Mouse (Mus musculus) G1E (cell line): Measurements from ENCODE around the gene Onecut3. TPM values are rescaled to one million over a fixed set of nuclear protein-coding genes. Genes with fewer than 3 reads are reported as not detected.

Source experiments
- ATAC-seq: 2 replicates; pipeline ENCODE4 v1.8.0; 2016; ENCODE audit warnings: mild to moderate bottlenecking; ENCODE audit not compliant: insufficient number of reproducible peaks, poor library complexity, low FRiP score, severe bottlenecking; ENCODE audit errors: extremely low read depth
- DNase-seq: peaks from one replicate; pipeline ENCODE4 v3.0.0; 2012; ENCODE audit warnings: low spot score
- H3K27me3 ChIP-seq: 2 replicates; pipeline ENCODE4 v1.6.1; 2012; ENCODE audit warnings: mild to moderate bottlenecking, low read length, inconsistent platforms; ENCODE audit not compliant: insufficient read depth
- H3K36me3 ChIP-seq: replicated peaks from 2 replicates; pipeline ENCODE3; 2012; ENCODE audit warnings: mild to moderate bottlenecking, inconsistent platforms
- H3K4me1 ChIP-seq: 2 replicates; pipeline ENCODE4 v1.6.1; 2012; ENCODE audit warnings: low read depth, low read length, inconsistent platforms, mixed read lengths; ENCODE audit not compliant: insufficient read depth
- H3K4me3 ChIP-seq: 2 replicates; pipeline ENCODE4 v1.5.1; 2012; ENCODE audit warnings: low read depth, mild to moderate bottlenecking, inconsistent platforms, low read length, moderate library complexity, mixed read lengths
- H3K9me3 ChIP-seq: replicated peaks from 2 replicates; pipeline ENCODE4 v1.6.1; 2012; ENCODE audit warnings: inconsistent platforms
- CTCF ChIP-seq: IDR thresholded peaks from 2 replicates; pipeline ENCODE4 v1.5.1; 2012; ENCODE audit warnings: low read depth, low read length, inconsistent platforms, mixed read lengths
- GATA1 ChIP-seq: IDR thresholded peaks from 2 replicates; pipeline ENCODE4 v1.6.1; 2012; ENCODE audit warnings: borderline replicate concordance, low read length, inconsistent platforms, mixed read lengths
- GATA2 ChIP-seq: IDR thresholded peaks from 2 replicates; pipeline ENCODE4 v1.6.1; 2012; ENCODE audit warnings: low read depth, low read length, inconsistent platforms, borderline replicate concordance
- POLR2AphosphoS5 ChIP-seq: IDR thresholded peaks from 2 replicates; pipeline ENCODE4 v1.6.1; 2012; ENCODE audit warnings: low read depth, low read length, inconsistent platforms; ENCODE audit not compliant: insufficient replicate concordance
- TAL1 ChIP-seq: conservative IDR thresholded peaks from 2 replicates; pipeline ENCODE4 v1.6.1; 2012; ENCODE audit warnings: low read depth, low read length, inconsistent platforms, mixed read lengths
- polyA plus RNA-seq: library from polyadenylated mRNA; stranded (reverse); fragments of >175 nt; gene quantifications from 2 replicates; pipeline ENCODE4 v1.2.3, GENCODE M21; 2012
- total RNA-seq, 2 experiments: library from RNA; stranded (forward) in 1 of 2; stranded (reverse) in 1 of 2; fragments of 200-1000 nt in 1 of 2; fragments of >200 nt in 1 of 2; fragmentation: Nextera tagmentation in 1 of 2; gene quantifications; 2 replicates each; pipeline ENCODE4 v1.2.3; 2014 to 2017

The Onecut3 gene
- total and polyA plus RNA-seq, 3 experiments: 0.11 TPM; not detected in 2

DNA sequence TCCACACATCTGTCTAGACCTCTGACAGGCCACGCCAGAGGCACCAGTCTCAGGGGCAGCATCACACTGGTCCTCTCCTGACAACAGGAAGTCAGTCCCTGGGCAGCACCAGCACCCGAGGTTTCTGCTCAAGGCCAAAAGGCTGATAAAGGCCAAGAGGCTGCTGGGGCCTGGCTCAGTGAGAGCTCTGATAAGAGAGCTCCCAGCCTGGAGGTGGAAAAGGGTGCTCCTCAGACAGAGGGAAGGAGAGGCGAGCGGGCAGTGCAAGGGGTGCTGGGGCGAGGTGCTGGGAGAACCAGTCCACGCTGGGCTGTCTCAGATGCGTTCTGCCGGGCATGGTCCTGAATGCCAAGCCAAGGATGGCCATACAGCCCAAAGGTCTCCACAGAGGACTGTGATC, 58.9 kb downstream of the Onecut3 start:
- H3K4me1 ChIP-seq: peaks cover 62% of the 10 kb centered on the region
- no peaks in the 10 kb centered on the region for H3K27me3 ChIP-seq
- TF ChIP-seq TAL1: no peak
- TF ChIP-seq POLR2AphosphoS5: no peak
- TF ChIP-seq CTCF: no peak
- TF ChIP-seq GATA2: no peak
- TF ChIP-seq GATA1: no peak
- peaks cover 88% of the 10 kb centered on the region for H3K36me3 ChIP-seq
- no peak for DNase-seq
- ATAC-seq: peak; percentile 76
- H3K4me3 ChIP-seq: peak overlapping the region; percentile 36; the same call in 1 of the 2 replicates
- no peaks in the 10 kb centered on the region for H3K9me3 ChIP-seq

GRCm38 (mm10) chr10:80553997-80554396, 59.4 kb downstream of the Onecut3 start:
- ATAC-seq: no peak
- no peaks in the 10 kb centered on the region for H3K27me3 ChIP-seq
- peaks cover 88% of the 10 kb centered on the region for H3K36me3 ChIP-seq
- DNase-seq: no peak
- peak overlapping the region; percentile 36; the same call in 1 of the 2 replicates for H3K4me3 ChIP-seq
- H3K4me1 ChIP-seq: peaks cover 65% of the 10 kb centered on the region
- H3K9me3 ChIP-seq: no peaks in the 10 kb centered on the region
- TF ChIP-seq POLR2AphosphoS5: no peak

DNA sequence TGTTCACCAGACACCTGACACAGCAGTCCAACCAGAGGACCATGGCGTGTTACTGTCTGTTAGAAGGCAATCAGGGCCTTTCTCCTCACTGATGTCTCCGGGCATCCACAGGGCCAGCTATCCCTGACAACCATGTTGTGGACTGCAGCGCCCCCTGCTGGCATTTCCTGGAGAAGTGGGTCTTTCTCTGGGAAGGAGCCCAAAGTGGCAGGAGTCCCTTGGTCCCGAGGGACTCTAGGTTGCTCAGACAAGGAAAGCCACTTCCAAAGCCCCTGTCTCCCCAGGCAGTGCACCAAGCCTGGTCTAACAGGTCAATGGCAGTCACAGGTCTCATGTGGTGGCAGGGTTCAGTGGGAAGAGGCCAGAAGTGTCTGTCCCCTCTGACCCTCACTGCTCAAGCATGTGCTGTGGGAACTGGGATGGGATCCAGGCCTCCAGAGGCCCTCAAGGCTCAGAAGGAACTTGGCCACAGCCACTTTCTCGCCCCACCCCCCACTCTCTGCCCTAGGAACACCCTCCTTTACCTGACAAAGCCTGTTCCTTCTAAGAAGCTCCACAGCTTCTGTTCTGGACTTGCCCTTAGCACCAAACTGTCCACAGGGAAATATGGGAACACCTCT, 62.8 kb downstream of the Onecut3 start:
- no peaks in the 10 kb centered on the region for H3K27me3 ChIP-seq
- no peak overlapping the region; the same call in 1 of the 2 replicates for H3K4me3 ChIP-seq
- peaks cover 74% of the 10 kb centered on the region for H3K4me1 ChIP-seq
- ATAC-seq (no peak), DNase-seq (no peak)
- peaks cover 66% of the 10 kb centered on the region for H3K36me3 ChIP-seq
- TF ChIP-seq GATA2 (no peak), CTCF (peak; percentile 60; the same call in 1 of the 2 replicates)
- H3K9me3 ChIP-seq: no peaks in the 10 kb centered on the region

- Histone ChIP-seq H3K9me3 (no peaks in the 10 kb centered on the region), H3K4me3 (peak overlapping the region; percentile 66; the same call in 1 of the 2 replicates), H3K4me1 (peaks cover 59% of the 10 kb centered on the region), H3K27me3 (no peaks in the 10 kb centered on the region), H3K36me3 (peaks cover 59% of the 10 kb centered on the region)
- DNase-seq (no peak), ATAC-seq (no peak)
- TF ChIP-seq CTCF (no peak), POLR2AphosphoS5 (no peak), TAL1 (no peak), GATA2 (no peak), GATA1 (no peak)
Observed at GRCm38 (mm10) chr10:80559431-80559830, 64.8 kb downstream of the Onecut3 start.

GRCm38 (mm10) chr10:80560621-80561020, 66.0 kb downstream of the Onecut3 start:
- no peaks in the 10 kb centered on the region for H3K27me3 ChIP-seq

DNA sequence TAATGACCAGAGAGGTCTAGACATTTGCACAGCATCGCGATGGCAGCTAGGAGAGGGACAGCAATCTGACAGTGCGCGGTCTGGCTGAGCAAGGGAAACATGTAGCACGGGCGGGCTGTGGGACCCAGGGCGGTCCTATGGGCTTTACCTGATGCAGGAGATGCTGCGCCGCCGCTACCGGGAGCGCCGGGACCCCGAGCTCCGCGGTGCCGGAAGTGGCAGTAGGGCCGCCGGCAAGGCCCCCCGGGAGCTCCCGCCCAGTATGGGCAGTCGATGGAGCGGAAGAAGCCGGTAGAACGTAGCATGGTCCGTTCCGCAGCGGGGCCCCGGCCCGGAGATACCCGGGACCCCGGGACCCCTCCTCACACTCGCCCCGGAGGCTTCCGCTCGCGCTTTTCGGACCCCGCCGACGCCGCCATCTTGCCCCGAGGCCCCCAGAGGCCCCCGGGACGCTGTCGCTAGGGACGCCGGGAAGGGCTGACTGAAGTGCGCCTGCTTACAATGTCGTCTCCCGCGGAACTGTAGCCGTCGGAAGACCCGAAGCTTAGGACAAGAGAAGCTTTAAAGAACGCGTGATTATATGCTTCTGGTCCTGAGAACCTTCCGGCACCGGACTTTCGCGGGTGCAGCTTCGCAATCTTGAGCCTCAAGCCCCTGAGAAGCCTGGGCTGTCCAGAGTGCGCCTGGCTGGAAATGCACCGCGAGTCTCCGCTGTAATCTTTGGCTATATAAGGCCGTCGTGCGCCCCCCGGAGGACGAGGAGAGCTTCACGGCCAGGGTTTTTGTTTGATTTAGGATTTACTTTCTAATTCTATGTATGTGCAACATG, 66.7 kb downstream of the Onecut3 start, which contains the start of gene Rexo1:
Rexo1 (minus strand) TSS at position 445 of the 829 bp plus-strand sequence.
- Histone ChIP-seq H3K36me3 (peaks cover 68% of the 10 kb centered on the region), H3K4me3 (peak within 1 kb of the TSS; percentile 92), H3K9me3 (no peaks in the 10 kb centered on the region), H3K27me3 (no peaks in the 10 kb centered on the region), H3K4me1 (peaks cover 56% of the 10 kb centered on the region)
- DNase-seq (peak; percentile 92), ATAC-seq (peak; percentile 71; the same call in 1 of the 2 replicates)
- 0 out of 2 replicates have a peak, but pooled peaks have one; percentile 38 for TF ChIP-seq CTCF
- no peak for TF ChIP-seq TAL1
- no peak for TF ChIP-seq GATA2
- no peak for TF ChIP-seq POLR2AphosphoS5
- TF ChIP-seq GATA1: no peak

More at GRCm38 (mm10) chr10:80560621-80561020, 66.0 kb downstream of the Onecut3 start:
- ATAC-seq (no peak), DNase-seq (no peak)
- no peaks in the 10 kb centered on the region for H3K9me3 ChIP-seq
- TF ChIP-seq GATA2 (no peak), TAL1 (no peak), POLR2AphosphoS5 (no peak), CTCF (no peak), GATA1 (no peak)
- peak overlapping the region; percentile 92 for H3K4me3 ChIP-seq
- peaks cover 63% of the 10 kb centered on the region for H3K36me3 ChIP-seq
- peaks cover 50% of the 10 kb centered on the region for H3K4me1 ChIP-seq
